Mouse (Mus musculus): Measurements from ENCODE around the gene Zfp74.
"Not testable (repeated sequence)": the region's sequence is repeated elsewhere in the genome, so short reads cannot be mapped to it uniquely, and the experiment has no call there.

Gene Zfp74

GRCm38 (mm10) chr7:29953513-29954401 is at the start of gene Zfp74:
TSS of gene Zfp74 (minus strand) at chr7:29954089.
- DNase-seq (ENCODE audit: low spot score): peak; percentile 78

- no peak for DNase-seq (ENCODE audit: low spot score)
Observed at GRCm38 (mm10) chr7:30000601-30001000, 46.7 kb upstream of the Zfp74 start.

GRCm38 (mm10) chr7:29995134-29995533 is 41.2 kb upstream of the Zfp74 start:
- DNase-seq (ENCODE audit: low spot score): no peak

GRCm38 (mm10) chr7:29993340-29993739 is 39.5 kb upstream of the Zfp74 start:
- DNase-seq (ENCODE audit: low spot score): no peak

- no peak for DNase-seq (ENCODE audit: low spot score)
Observed at GRCm38 (mm10) chr7:29992698-29993097, 38.8 kb upstream of the Zfp74 start.

- no peak for DNase-seq (ENCODE audit: low spot score)
Observed at GRCm38 (mm10) chr7:29989031-29989430, 35.1 kb upstream of the Zfp74 start.

- DNase-seq (ENCODE audit: low spot score): no peak
Observed at GRCm38 (mm10) chr7:29987551-29987950, 33.7 kb upstream of the Zfp74 start.

- DNase-seq (ENCODE audit: low spot score): no peak
Observed at GRCm38 (mm10) chr7:29986101-29986500, 32.2 kb upstream of the Zfp74 start.

- peak; percentile 72 for DNase-seq (ENCODE audit: low spot score)
Observed at GRCm38 (mm10) chr7:29983690-29984380, 29.9 kb upstream of the Zfp74 start, which contains the start of gene Zfp568. TSS of gene Zfp568 (plus strand) at chr7:29983955.

GRCm38 (mm10) chr7:29983340-29983689 is 29.4 kb upstream of the Zfp74 start:
- DNase-seq (ENCODE audit: low spot score): no peak

GRCm38 (mm10) chr7:29982931-29983330 is 29.0 kb upstream of the Zfp74 start:
- no peak for DNase-seq (ENCODE audit: low spot score)

- DNase-seq (ENCODE audit: low spot score): no peak
Observed at GRCm38 (mm10) chr7:29982341-29982740, 28.5 kb upstream of the Zfp74 start.

GRCm38 (mm10) chr7:29981860-29982259 is 28.0 kb upstream of the Zfp74 start:
- DNase-seq (ENCODE audit: low spot score): no peak

GRCm38 (mm10) chr7:29981455-29981854 is 27.6 kb upstream of the Zfp74 start:
- DNase-seq (ENCODE audit: low spot score): no peak

GRCm38 (mm10) chr7:29980761-29981160 is 26.9 kb upstream of the Zfp74 start:
- DNase-seq (ENCODE audit: low spot score): no peak

- DNase-seq (ENCODE audit: low spot score): no peak
Observed at GRCm38 (mm10) chr7:29970686-29971085, 16.8 kb upstream of the Zfp74 start.

- DNase-seq (ENCODE audit: low spot score): not testable (repeated sequence)
Observed at GRCm38 (mm10) chr7:29965115-29965810, 11.4 kb upstream of the Zfp74 start.

GRCm38 (mm10) chr7:29959004-29959403 is 5.1 kb upstream of the Zfp74 start:
- no peak for DNase-seq (ENCODE audit: low spot score)

GRCm38 (mm10) chr7:29958125-29958724 is 4.3 kb upstream of the Zfp74 start:
- DNase-seq (ENCODE audit: low spot score): no peak

- no peak for DNase-seq (ENCODE audit: low spot score)
Observed at GRCm38 (mm10) chr7:29956257-29956656, 2.4 kb upstream of the Zfp74 start.

- peak; percentile 22 for DNase-seq (ENCODE audit: low spot score)
Observed at GRCm38 (mm10) chr7:29954731-29955130, 842 bp upstream of the Zfp74 start.

GRCm38 (mm10) chr7:29953086-29953485 is 803 bp downstream of the Zfp74 start:
- no peak for DNase-seq (ENCODE audit: low spot score)
